Mouse (Mus musculus): ENCODE measurements around the gene Plxnb2.

Gene Plxnb2

DNA sequence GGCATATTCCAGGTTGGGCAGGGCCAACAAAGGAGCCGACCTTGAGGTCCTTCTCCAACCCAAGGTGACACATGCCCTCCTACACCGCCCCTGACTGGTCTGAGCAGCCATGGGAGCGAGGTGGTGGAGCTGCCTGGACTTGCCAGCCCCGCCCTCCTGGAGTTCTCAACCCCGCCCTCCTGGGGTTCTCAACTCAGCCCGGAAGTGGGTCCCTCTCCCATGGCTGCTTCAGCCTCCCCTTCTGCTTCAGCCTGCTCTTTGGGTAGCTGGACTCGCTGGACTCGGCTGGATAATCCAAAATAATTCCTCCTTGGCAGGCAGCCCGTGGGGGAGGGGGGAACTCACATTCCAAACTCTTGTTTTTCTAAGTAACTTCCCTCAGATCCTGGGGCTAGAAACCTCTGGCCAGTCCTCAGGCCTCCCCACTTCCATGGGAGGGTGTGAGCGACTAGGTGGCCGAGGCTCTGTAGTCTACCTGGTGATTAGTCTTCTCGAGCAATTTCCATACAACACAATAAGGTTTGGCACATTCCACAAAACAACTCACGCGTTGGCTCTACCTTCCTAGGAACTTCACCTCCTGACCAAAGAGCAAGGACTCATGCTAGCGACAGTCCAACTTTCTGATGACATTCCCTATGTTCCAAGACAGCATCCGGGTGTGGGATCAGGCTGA, 1.5 kb downstream of the Plxnb2 start:
- peak; percentile 84 for DNase-seq

DNA sequence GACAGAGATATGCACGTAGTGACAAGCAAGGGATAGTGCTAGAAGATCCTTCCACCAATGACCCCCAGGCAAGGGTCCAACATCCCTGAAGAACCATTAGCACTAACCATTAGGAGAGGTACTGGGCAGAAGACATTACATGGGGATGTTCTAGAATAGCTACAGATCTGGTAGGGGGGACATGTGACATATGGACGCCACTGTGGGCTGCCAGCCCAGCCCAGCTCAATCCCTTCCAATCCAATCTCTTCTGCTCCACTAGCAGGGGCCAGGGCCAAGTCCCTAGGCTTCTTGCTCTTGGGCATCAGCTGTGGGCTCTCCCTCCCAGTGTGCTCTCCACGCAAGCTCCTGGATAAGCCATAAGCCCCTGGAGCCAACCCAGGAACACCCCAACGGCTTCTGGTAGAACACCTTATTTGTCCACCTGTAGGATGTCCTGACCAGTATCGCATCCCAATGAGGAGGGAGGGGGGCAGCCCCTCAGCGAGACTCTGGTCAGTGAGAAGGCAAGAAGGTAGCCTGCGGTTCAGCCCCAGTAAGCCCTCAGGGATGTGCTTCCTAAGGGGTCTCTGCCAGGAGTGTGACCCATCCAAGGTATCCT, 2.2 kb downstream of the Plxnb2 start:
- DNase-seq = peak; percentile 94

DNA sequence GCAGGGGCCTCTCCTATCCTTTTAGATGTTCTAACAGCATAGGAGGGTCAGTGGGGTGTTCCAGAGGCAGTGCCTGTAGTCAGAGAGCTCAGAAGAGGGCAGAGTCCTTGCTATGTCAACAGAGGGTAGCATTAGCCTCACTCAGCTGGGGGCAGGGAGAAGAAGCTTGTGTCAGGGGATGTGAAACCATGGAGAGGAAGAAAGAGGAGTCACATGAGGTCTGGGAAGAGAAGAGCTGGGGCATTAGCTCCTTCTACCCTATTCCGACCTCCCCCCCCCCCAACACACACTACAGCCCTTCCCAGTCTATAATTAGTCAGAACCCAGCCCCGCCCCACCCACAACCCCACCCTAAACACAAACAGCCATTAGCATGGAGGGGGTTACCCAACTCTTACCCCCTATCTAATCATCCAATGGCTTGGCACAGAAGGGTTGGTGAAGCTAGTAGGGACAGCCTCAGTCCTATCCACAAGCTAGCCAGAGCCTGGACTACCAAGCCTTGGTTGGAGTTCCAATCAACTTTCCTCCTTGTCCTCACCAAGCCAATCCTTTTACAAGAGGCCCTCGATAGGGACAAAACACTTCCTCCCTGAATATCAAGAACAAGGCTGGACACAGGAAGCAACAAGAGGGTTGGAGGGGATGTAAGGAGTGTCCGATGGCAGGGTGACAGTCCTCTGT, 2.9 kb downstream of the Plxnb2 start:
- no peak for DNase-seq

DNA sequence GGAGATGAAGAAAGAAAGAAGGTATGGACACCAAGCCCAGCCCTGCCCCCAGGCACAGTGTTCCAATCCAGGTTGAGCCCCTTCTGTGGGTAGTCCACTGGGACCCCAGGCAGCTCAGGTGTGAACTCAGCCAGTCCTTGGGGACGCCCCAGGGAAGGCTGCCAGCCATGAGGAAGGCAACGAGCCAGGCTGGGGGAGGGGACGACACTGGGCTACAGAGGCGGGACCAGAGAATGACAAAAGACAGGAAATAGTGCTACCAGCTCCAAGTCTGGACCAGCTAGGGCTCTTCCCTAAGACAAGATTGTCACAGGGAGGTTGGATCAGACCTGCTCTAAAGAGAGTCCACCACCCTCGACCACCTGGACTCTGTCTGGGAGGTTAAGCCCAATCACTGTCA, 3.5 kb downstream of the Plxnb2 start:
- peak; percentile 88 for DNase-seq

DNA sequence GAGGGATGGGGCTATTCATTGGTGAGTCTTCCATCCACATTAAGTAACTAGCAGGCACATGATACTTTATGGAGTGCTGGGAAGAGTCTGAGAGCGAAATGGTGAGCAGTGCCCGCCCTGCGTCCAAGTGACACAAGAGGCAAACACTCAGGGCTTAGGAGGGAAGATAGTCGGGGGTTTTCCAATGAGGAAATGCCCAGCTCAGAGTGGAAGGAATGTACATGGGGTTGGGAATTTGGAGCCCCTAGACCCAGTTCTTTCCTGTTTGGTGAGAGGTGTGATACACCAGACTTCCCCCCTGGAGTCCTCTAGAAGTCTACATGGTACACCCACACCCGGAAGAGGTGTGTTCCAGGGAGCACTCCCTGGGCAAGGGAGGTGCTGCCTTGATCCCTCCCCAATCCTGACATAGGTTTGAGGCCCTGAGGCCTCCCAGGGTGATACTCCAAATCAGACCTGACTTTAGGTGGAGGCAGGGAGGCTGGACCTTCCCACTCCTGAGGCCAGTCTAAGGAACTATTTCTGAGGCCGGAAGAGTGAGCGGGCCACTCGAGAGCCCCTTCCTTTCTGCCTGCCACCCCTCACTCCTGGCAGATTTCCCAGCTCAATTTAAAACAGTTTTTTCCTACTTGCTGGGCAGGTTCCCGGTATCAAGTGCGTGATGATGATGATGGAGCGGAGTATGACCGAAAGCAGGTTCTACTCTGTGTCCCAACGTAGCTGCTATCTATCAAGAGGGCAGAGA, 5.0 kb downstream of the Plxnb2 start:
- peak; percentile 55 for DNase-seq

DNA sequence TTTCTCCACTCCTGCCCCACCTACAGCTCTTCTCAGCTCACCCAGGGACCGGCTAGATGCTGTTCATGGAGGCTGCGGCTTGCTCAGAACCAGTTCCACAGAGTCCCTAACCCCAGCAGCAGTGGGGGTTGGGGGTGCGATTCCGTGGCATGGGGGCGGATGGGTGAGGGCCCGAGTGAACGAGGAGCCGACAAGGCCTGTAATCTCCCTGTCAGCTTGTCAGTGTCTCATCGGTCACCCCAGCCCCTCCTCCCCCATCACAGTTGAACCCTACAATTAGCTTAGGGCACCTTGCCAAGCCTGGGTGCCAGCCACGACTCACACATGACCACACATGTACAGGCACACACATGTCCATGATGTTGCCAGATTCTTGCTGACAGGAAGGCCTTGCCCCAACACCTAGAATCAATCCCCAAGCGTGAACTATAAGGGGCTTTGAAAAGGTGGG, 5.7 kb downstream of the Plxnb2 start:
- DNase-seq = peak; percentile 69

DNA sequence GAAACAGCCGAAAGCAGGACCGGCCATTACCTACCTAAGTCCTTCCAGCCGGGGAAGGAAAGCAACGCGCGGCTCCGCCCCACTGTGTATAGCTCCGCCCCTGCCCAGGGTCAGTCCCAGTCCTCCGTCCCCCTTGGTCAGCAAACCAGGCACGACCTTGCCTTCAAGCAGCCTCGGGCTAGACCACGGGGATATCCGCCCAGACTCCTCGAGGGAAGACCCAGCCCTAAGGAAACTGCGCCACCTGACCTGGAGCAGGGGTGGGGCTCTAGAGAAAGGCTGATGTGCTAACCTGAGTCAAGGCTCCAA, 6.7 kb downstream of the Plxnb2 start:
- DNase-seq = peak; percentile 85

DNA sequence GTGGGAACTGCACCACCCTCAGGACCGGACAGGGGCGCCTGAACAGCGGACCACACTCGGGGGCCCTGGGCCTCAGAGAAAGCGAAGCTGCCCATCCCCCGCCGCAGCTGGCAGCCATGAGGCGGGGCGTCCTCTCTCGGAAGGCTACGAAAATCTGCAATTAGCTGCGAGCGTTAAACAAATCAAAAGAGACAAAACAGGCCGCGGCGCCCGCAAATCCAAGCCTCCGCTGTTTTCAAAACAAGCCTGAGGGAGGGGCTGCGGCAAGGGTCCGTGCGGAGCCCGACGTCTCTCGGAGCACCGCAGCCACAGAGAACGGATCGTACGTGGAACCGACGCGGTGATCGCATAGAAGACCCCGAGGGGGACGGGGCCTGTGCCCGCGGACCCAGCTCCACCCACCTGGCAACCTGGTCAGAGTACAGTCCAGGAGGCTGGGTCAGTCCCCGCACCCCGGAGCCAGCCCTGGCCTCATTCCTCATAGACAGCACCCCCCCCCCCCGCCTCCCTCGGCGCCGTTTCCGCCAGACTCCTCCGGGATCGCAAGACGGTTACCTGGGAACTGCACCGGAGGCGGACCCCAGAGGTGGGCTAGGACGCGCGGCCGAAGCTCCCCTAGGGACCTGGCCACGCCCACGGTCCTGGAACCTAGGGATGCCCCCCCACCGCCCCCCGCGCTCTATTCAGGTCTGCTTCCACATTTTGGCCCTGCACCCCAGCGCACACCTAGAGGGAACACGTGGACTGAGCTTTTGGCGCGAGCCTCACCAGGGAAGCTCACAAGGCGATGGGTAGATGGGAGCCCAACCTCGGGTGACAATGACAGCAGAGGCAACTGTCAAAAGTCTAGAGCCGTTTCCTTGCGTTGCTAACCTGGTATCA, 7.3 kb downstream of the Plxnb2 start:
- peak; percentile 69 for DNase-seq

DNA sequence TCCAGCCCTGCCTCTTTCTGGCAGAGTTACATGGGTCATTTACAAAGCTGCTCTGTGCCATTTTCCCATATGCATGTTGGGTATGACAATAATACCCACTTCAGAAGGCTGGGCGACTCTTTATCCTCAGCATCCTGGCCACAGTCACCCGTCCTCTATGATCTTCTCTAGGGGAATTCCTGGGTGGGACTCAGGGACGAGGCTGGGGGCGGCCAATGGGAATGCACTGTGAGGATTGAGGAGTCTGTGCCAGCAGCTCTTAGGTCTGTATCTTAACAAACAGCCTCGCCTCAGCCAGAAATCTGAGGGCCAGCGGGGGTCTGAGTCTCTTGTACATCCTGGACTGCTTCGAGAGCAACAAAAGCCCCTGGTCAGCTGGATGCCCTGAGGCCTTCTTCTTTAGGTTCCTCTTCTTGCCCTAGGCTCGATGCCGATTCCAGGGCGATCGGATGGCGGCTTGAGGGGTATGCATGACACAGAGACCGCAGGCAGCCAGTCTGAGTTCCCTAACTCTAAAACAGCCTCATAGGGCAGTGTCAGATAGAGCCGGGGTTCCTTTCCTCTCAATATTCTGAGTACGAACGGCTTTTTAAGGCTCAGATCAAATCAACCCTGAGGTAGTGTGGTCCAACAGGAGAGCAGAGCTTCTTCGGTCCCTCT, 8.2 kb downstream of the Plxnb2 start:
- DNase-seq = peak; percentile 66

DNA sequence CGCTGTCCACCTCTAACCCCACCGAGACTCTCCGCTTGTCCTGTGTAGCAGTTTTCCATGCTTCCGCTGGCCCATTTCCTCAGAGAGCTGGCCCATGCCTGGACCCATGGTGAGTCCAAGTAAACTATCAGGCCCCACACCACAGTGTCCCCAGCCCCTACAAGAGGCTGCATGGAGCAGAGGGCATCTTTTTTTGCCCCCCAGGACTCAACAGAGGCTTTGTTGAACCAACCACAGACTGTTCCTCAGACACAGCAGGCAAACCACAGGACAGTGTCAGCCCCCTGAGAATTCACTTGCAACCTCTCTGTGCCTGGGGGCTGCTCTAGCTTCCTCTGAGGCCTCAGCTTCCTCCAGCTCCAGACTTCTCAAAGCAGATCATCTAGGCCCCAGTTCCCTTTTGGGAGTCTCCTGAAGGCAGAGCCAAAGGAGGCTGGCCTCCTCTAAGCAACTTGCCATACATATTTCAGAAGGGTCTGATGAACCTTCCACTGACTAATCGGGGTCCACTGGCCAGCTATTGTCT, 9.0 kb downstream of the Plxnb2 start:
- no peak for DNase-seq

DNA sequence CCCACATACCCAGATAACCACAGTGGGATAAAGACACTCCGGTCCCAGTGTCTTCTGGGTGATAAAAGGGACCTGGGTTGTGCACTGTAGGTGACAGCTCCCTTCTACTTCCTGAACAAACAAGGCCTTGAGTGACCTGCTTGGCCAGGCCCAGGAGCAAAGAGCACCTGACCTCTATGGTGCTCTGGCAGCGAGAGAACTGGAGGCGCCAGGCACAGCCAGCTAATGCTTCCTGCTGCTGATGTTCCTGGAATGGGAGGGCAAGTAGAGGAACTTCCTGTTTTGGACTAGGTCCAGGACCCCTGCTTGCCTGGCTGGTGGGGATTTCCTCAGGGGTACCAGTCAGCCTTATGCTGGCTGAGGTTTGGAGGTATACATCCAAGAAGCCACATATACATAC, 10.5 kb downstream of the Plxnb2 start:
- peak; percentile 59 for DNase-seq

DNA sequence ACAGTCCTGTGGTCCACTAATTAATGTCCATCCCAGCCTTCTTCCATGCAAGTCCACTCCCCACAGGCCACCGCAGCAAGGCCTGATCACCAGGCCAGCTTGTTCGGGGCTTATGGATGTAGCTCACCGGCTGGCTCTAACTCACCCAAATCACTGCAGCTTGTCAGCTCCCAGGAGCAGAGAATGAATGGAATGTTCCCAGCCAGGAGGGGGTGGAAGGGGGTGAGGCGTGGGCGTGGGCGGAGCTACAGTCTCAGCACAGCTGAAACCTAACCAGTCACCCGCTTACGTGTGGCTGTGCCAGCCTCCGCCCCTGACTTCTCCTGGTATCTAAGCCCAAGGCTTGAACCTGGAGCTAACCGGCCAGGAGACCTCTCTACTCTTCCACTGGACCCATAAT, 11.2 kb downstream of the Plxnb2 start:
- peak; percentile 92 for DNase-seq

DNA sequence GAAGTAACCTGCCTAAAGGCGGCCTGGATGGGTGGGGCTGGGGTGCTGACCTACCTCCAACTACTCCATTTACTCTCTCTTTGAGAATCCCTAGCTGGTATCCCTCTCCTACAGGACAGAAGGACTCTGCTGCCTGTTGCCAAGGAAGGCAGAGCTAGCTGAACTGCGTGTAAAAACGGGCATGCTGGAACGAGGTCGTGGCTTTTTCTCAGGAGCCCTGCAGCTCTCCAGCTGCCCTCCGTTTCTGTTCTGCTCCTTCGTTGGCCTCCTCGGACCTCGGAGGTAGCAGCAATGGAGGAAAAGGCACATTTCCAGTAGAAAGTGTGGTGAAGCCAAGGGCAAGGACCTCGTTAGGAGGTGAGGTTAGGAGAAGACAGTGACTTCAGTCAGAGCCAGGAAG, 11.7 kb downstream of the Plxnb2 start:
- peak; percentile 72 for DNase-seq

DNA sequence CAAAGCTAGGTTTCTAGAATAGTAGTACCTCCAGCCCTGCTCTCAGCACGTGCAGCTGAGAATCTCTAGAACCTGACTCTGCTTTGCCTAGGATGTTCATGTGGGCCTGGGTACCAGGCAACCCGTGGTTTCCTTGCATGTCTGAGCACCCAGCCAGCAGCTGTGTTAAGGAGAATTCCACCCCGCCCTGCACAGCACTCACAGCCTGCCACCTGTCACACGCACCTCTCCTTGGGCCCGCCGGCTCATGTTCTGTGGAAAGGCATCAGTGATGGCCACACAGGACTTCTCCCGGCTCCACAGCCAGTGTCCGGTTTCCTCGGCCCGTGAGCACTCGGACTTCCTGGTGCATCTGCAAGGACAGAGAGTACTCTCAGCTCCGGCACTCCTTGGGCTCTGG, 15.1 kb downstream of the Plxnb2 start:
- no peak for DNase-seq

DNA sequence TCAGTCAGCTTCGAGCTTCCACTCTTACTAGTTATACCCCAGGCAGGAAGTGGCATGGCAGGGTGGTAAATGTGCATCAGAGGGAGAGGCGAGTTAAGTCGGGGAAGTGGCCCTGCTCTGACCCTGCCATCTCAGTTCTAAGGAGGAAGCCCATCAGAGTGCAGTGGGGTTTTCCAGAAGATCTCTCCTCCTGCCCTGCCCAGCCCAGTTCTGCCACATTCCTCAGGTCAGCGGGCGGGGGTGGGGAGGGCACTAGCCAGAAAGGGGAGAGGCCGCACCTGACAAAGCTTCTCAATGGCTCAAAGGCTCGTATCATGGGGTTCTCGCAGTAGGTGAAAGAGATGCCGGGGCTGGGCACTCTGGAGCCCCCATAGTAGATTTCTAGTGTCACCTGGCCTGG, 19.2 kb downstream of the Plxnb2 start:
- DNase-seq = no peak

DNA sequence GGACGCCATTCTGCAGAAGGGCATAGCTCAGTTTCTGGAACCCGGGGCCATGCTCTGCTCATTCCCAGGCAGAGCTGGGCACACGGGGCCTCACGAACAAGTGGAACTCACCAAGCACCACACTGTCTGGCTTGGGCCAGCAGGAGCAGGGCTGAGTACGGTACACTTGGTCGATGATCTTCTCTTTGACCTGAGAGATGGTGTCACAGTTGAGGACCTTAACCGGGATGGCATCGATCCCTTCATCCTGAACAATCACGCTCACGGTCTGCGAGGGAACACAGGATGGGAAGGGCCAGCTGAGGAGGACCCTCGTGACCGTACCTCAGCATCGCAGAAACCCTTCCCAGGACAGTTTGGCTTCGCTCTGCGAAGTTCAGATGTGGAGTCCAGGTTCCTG, 22.1 kb downstream of the Plxnb2 start:
- DNase-seq = no peak

DNA sequence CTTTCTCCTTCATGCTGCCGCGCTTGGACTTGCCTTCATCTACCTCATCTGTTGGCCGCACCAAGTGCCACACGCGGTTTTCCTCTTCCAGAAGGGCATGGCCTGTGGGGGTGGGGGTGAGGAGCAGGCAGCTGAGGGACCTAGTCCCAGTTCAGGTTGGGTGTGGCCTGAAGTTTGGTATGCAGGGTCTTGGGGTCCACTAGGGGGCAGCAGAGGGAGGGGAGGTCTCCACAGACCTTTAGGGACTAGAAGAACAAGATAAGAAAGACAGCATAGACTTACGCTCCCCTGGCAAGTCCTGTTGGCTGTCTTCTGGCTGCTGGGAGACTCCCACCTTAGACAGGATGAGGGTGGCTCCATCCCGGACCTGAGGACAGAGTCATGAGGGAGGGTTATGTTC, 22.6 kb downstream of the Plxnb2 start:
- peak; percentile 80 for DNase-seq

DNA sequence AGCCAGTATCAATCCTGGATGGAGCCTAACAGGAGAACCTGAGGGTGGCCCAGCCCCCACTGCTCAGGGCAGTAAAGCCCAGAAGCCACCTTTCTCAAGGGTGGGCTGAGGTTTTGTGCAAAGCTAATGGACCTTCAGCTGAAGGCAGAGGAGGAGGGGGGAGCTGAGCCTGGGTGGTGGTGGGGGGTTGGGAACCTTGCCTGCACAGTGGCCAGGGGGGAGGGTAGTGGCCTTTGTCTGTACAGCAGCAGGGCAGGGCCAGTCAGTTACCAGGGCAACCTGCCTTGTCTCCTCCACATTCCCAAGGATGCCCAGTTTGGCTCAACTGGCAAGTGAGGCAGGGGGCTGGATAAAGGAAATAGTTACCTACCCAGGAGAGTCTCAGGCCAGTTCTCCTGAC, 28.3 kb downstream of the Plxnb2 start:
- no peak for DNase-seq

DNA sequence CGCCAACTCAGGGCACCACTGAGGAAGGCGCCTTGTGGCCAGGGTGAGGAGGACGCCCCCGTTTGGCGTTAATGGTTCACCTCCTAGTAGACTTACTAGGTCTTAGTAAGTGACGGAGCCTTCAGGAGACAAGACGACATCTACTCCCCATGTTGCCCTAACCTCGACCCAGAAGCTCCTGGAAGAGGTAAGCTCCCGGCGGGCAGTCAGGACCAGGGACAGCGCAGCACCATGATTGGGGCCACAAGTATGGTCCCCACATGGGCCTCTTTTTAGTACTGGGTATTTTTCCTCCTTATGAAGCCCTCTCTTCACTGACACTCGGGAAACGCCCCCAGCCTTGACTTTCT, 30.6 kb downstream of the Plxnb2 start:
- DNase-seq = no peak

DNA sequence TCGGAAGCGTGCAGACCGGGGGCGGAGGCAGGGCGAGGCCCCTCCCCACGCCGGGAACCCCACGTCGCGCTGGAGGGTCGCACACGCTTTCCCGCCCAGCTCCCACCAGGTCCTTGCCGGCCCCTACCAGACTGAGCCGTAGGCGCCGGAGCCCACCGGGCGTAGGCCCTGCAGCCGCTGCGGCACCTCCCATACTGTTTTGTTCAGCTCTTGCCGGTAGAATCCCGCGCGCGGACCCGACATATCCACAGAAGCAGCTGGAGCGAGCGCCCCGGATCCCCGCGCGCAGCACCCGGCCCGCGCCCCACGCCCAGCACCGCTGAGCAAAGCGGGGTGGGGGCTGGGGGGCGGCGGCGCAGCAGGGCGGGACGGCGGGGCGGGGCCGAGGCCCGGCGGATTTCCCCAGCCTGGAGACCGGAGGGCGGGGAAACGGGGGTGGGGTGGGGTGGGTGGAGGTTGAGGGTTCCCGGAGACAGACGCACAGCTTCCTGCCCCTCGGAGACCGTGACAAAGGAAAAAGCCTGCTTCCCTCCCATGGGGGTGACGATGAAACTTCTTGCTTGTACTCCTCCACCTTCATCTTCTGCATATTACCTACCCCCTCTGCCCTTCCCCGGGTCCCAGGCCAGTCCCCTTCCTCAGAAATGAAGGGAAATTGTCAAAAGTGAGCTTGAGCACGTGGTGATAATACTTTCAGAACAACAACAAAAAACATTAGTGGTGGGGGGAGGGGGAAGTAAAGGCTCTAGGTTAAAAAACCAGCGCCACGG, 31.1 kb downstream of the Plxnb2 start, which contains the start of gene Mapk11:
TSS of gene Mapk11 (minus strand) at position 358 of the 770 bp plus-strand sequence.
- no peak for DNase-seq
